Mouse (Mus musculus) heart, adult 2 months (tissue): ENCODE data around the gene Erfe. TPM values are rescaled to one million over a fixed set of nuclear protein-coding genes. Genes with fewer than 3 reads are reported as not detected.

Experiments
- DNase-seq, 2 experiments: peaks; one replicate each; pipeline ENCODE4 v3.0.0; 2021
- H3K27ac ChIP-seq: fragments of 200-600 bp; 2 replicates; pipeline ENCODE4 v1.8.1; 2022
- H3K27me3 ChIP-seq: fragments of 200-500 bp; 2 replicates; pipeline ENCODE4 v1.6.1; 2012; ENCODE audit warnings: mild to moderate bottlenecking, low read length, inconsistent platforms, mixed read lengths; ENCODE audit not compliant: control insufficient read depth, insufficient read depth
- H3K36me3 ChIP-seq: fragments of 200-500 bp; 2 replicates; pipeline ENCODE4 v1.6.1; 2012; ENCODE audit warnings: low read length, inconsistent platforms; ENCODE audit not compliant: control insufficient read depth, insufficient read depth
- H3K4me1 ChIP-seq: fragments of 200-500 bp; 2 replicates; pipeline ENCODE4 v1.6.1; 2011; ENCODE audit warnings: low read length; ENCODE audit not compliant: control insufficient read depth, insufficient read depth
- H3K4me3 ChIP-seq: fragments of 200-600 bp; 2 replicates; pipeline ENCODE4 v1.8.1; 2022
- H3K79me2 ChIP-seq: fragments of 200-500 bp; replicated peaks from 2 replicates; pipeline ENCODE4 v1.6.1; 2012; ENCODE audit warnings: mild to moderate bottlenecking, inconsistent platforms, low read length, moderate library complexity, mixed read lengths; ENCODE audit not compliant: control insufficient read depth, insufficient read depth
- H3K9ac ChIP-seq: fragments of 200-500 bp; 2 replicates; pipeline ENCODE4 v1.6.1; 2012; ENCODE audit warnings: low read depth, mild to moderate bottlenecking, control low read depth, inconsistent platforms, low read length, mixed read lengths
- CTCF ChIP-seq: fragments of 200-600 bp; IDR thresholded peaks from 2 replicates; pipeline ENCODE4 v1.8.1; 2022; ENCODE audit warnings: antibody characterized with exemption, mild to moderate bottlenecking, moderate library complexity
- EP300 ChIP-seq: fragments of 200-500 bp; IDR thresholded peaks from 2 replicates; pipeline ENCODE4 v1.6.1; 2011; ENCODE audit warnings: low read depth, low read length, control low read depth; ENCODE audit not compliant: insufficient read depth
- POLR2A ChIP-seq: fragments of 200-500 bp; IDR thresholded peaks from 2 replicates; pipeline ENCODE4 v1.6.1; 2011; ENCODE audit warnings: mild to moderate bottlenecking, low read depth, low read length, control low read depth; ENCODE audit not compliant: insufficient read depth
- WGBS: fragments of 180-500 bp; shearing (Covaris S2); methylation state at CpG from one replicate; pipeline ENCODE4 v1.1.7; 2018; 5-methylcytosine and 5-hydroxymethylcytosine counted together
- intact Hi-C: fragments of 180-260 bp; cut with DNase I; formaldehyde crosslinking; loops from one replicate; pipeline ENCODE4 v1.15.1; 2025
- polyA plus RNA-seq: library from polyadenylated mRNA; depleted of rRNA; stranded (reverse); fragments of >200 nt; gene quantifications from 2 replicates; pipeline ENCODE4 v1.2.3, GENCODE M21; 2012
- total RNA-seq, 2 experiments: library from RNA; stranded (reverse); gene quantifications; 2 replicates each; pipeline ENCODE4 v1.2.3; 2021

The Erfe gene
- total and polyA plus RNA-seq, 3 experiments = 0.09 to 0.29 TPM; not detected in 1

DNA sequence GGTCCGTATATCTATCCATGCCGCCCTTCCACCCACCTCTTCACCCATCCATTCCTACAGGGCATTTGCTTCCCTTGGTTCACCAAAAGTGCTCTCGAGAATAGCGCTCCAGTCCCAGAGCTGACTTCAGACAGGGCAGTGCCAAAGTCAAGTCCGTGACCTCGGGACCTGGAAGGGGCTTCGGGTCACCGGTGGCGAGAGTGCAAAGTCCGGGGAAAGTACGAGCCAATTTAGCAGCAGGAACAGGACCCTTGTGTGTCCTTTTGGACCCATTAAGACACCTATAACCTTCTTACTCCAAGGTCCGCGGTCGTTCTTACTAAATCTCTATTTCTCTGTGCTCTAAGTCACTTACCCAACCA, 47.3 kb downstream of the Erfe start:
- Histone ChIP-seq H3K4me1 (peaks cover 5% of the 10 kb centered on the region), H3K27me3 (no peaks in the 10 kb centered on the region), H3K27ac (peak overlapping the region; percentile 89), H3K9ac (peak overlapping the region; percentile 75), H3K36me3 (no peaks in the 10 kb centered on the region), H3K4me3 (peak overlapping the region; percentile 78), H3K79me2 (no peaks in the 10 kb centered on the region)
- intact Hi-C loops = loop anchor here (2.0 kb wide), 1 partner anchor 15 kb away; the partner anchor contains the start of gene Ilkap
- WGBS = 1% methylated on average over 14 of the region's 14 CpGs
- no peak for DNase-seq
- no peak for TF ChIP-seq CTCF
- no peak for TF ChIP-seq POLR2A
- TF ChIP-seq EP300 = no peak

DNA sequence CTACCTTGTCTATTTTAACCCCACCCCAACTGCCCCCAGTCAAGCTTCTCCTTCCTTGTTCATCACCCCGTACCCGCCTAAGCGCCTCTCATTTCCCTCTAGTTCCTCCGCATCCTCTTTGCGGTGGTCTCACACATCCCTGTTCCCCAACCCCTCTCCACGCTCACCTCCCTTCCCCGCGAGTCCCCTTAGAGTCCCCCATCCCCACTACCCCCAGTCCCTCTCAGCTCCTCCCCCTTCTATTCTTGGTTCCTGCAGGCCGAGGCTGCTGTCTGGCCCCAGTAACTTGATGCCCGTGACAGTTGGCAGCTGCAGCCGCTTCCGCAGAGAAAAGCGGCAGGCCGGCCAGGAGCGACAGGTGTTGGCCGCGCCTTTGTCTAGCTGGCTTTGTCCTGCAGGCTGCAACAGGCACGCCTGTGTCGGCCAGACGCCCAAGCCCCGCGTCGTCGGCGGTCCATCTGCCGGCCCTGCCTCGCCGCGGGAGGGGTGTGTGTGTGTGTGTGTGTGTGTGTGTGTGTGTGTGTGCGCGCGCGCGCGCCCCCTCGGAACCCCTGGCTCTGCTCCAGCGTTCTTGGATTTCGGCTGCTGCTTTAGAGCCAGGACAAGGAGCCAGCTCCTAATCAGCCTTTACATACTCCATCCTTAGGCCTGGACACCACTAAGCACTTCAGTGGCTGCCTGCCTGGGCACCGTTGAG, 47.8 kb downstream of the Erfe start, which contains the start of gene Hes6:
TSS of gene Hes6 (minus strand) at position 141 of the 697 bp plus-strand sequence.
- H3K9ac ChIP-seq = peak within 1 kb of the TSS; percentile 86
- H3K36me3 ChIP-seq = no peaks in the 10 kb centered on the region
- TF ChIP-seq POLR2A (0 out of 2 replicates have a peak, but pooled peaks have one; percentile 11), EP300 (no peak), CTCF (no peak)
- DNase-seq = peak; percentile 83 to 89
- H3K4me1 ChIP-seq = peaks cover 5% of the 10 kb centered on the region
- no peaks in the 10 kb centered on the region for H3K27me3 ChIP-seq
- H3K4me3 ChIP-seq = peak within 1 kb of the TSS; percentile 78
- WGBS = under 1% methylated on average over 39 of the region's 39 CpGs
- intact Hi-C loops = loop anchor here (2.0 kb wide), 1 partner anchor 15 kb away; the partner anchor contains the start of gene Ilkap
- no peaks in the 10 kb centered on the region for H3K79me2 ChIP-seq
- H3K27ac ChIP-seq = peak within 1 kb of the TSS; percentile 89

DNA sequence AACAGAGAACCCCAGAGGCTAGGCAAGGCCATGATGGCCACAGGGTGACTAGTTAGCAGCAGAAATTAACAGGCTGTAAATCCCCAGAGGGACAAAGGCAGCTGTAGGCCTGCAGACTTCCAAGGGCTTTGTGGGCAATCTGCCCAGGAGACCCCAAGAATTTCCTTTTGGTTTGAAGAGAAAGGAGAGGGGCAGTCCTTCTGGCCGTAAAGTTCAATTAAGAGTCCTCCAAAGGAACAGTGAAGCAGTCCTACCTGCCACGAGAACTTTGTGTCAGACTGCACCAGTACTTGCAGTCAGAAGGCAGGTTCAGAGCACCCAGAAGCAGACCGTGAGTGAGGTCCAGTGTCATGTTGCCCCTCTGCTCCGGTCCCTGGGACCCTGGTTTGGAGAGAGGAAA, 48.7 kb downstream of the Erfe start:
- H3K4me3 ChIP-seq = no peak overlapping the region
- peaks cover 5% of the 10 kb centered on the region for H3K4me1 ChIP-seq
- H3K36me3 ChIP-seq = no peaks in the 10 kb centered on the region
- no peak overlapping the region for H3K9ac ChIP-seq
- peak in 1 of 2 experiments; percentile 15 for DNase-seq
- 78% methylated on average over 4 of the region's 4 CpGs for WGBS
- H3K27me3 ChIP-seq = no peaks in the 10 kb centered on the region
- no peaks in the 10 kb centered on the region for H3K79me2 ChIP-seq
- no peak overlapping the region; the same call in 1 of the 2 replicates for H3K27ac ChIP-seq
- intact Hi-C loops = no loop called here
- TF ChIP-seq POLR2A (no peak), EP300 (no peak), CTCF (no peak)

- TF ChIP-seq CTCF = no peak
- TF ChIP-seq EP300 = no peak
- TF ChIP-seq POLR2A = no peak
- Histone ChIP-seq H3K9ac (no peak overlapping the region), H3K79me2 (no peaks in the 10 kb centered on the region), H3K27me3 (no peaks in the 10 kb centered on the region), H3K4me3 (no peak overlapping the region), H3K36me3 (no peaks in the 10 kb centered on the region), H3K4me1 (peaks cover 5% of the 10 kb centered on the region), H3K27ac (no peak overlapping the region)
- 85% methylated on average over 5 of the region's 5 CpGs for WGBS
- no peak for DNase-seq
- intact Hi-C loops = no loop called here
These were observed 49.1 kb downstream of the Erfe start for GRCm38 (mm10) chr1:91415311-91415710.

DNA sequence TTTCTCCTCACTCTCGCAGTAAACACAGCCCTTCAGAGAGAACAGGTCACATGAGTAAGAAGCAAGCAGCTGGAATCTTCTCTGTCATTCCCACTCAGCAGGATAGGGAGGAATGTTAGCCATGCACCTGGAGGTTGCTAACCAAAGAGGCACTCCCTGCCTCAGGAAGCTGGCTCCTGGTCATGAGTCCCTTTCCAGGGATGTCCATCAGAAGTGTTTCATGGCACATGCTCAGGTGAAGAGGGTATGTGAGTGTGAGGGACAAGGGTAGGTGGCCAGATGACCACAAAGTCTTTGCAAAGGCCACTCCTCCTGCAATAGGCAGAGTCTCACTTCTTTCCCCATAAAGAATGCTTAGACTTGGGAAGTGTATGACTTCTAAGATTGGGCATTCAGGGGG, 51.8 kb downstream of the Erfe start:
- DNase-seq = no peak
- Histone ChIP-seq H3K27ac (no peak overlapping the region), H3K9ac (no peak overlapping the region), H3K4me1 (peaks cover 3% of the 10 kb centered on the region; the same call in 1 of the 2 replicates), H3K79me2 (no peaks in the 10 kb centered on the region), H3K36me3 (no peaks in the 10 kb centered on the region), H3K27me3 (no peaks in the 10 kb centered on the region), H3K4me3 (no peak overlapping the region)
- 72% methylated on average over 1 of the region's 1 CpGs for WGBS
- TF ChIP-seq EP300 (no peak), POLR2A (no peak), CTCF (no peak)
- intact Hi-C loops = no loop called here

DNA sequence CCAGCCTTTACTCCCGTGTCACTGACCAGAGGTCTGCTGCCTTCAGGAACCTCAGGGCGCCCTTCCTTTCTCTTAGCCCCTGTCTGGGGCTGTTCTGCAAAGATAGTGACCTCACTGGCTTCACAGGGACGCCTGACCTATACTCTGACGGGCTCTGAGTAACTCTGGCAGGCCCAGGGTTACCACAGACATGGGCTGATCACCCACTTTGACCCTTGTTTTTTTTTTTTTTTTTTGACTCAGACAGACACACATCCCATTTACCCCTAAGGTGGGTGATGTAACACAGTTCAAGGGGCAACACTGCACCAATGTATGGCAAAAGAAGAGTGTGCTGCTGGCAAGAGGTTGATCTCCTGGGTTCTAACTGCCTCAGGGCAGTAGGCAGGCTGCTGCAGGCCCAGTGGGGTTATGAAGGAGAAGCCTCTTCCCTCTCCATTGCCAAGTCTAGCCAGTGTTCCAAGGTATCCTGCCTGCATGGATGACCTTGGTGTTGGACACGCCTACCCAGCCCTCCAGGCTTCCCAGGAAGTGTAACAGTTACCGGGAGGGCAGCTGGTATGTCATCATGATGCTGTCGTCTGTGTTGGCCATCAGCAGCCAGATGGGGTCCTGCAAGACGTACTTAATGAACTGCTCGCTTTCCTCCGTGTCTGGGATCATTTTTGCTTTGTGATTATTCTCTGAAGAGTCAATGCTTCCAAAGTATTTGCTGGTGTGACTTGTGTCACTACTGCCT, 53.8 kb downstream of the Erfe start:
- Histone ChIP-seq H3K4me1 (no peaks in the 10 kb centered on the region), H3K4me3 (no peak overlapping the region), H3K79me2 (no peaks in the 10 kb centered on the region), H3K9ac (no peak overlapping the region), H3K36me3 (no peaks in the 10 kb centered on the region), H3K27me3 (no peaks in the 10 kb centered on the region), H3K27ac (no peak overlapping the region)
- TF ChIP-seq CTCF = no peak
- no peak for TF ChIP-seq POLR2A
- TF ChIP-seq EP300 = no peak
- 71% methylated on average over 10 of the region's 10 CpGs for WGBS
- DNase-seq = no peak
- intact Hi-C loops = loop anchor here (10.0 kb wide), 1 partner anchor 335 kb away; no protein-coding TSS in a partner anchor
